Comparison of ENCODE assay signal across 22 mouse cellular contexts in genomic region chr1:91482616-91483211, GRCm38 (mm10). TPM values are rescaled to one million over a fixed set of nuclear protein-coding genes. Genes with fewer than 3 reads are reported as not detected.
DNase-seq lines count a peak whose midpoint lies in the region; ATAC-seq and TF ChIP-seq lines count a peak whose summit lies in the region.
"Had no signal": no experiment of that assay in that cellular context is flagged by ENCODE, and none has a peak within 500 bp of the region (broad histone marks: within the 10 kb centered on the region; RNA-seq: fewer than 3 reads in every experiment).

No protein-coding gene starts in this region.

- H3K4me1 ChIP-seq in heart, adult 2 months (ENCODE audit: control insufficient read depth, insufficient read depth, low read length) = peaks cover 1% of the 10 kb centered on the region; the same call in 1 of the 2 replicates
- no peaks in the 10 kb centered on the region; the same call in 1 of the 2 replicates for H3K4me1 ChIP-seq in liver, adult 2 months (ENCODE audit: control insufficient read depth, insufficient read depth, low read length)
- H3K4me1 ChIP-seq in liver, embryonic 12.5 days = no peaks in the 10 kb centered on the region
- peaks cover 4% of the 10 kb centered on the region; the same call in 1 of the 2 replicates for H3K4me1 ChIP-seq in lung, postnatal 0 days (ENCODE audit: insufficient read depth, low read depth, low read length)
- no peaks in the 10 kb centered on the region; the same call in 1 of the 2 replicates for H3K4me1 ChIP-seq in small intestine, adult 2 months (ENCODE audit: control insufficient read depth, insufficient read depth, insufficient read length, low read length)
- H3K4me1 ChIP-seq: embryonic facial prominence, embryonic 15.5 days; forebrain, embryonic 12.5 days; hindbrain, embryonic 13.5 days; limb, embryonic 13.5 days; midbrain, embryonic 12.5 days; neural tube, embryonic 12.5 days had no signal

- H3K27ac ChIP-seq in heart, adult 2 months = peak overlapping the region; percentile 52
- peak overlapping the region; percentile 60; the same call in 1 of the 2 replicates for H3K27ac ChIP-seq in liver, adult 2 months (replicated peaks; ENCODE audit: insufficient read depth, low read depth, low read length)
- no peak overlapping the region for H3K27ac ChIP-seq in liver, embryonic 12.5 days
- peak overlapping the region; percentile 54; the same call in 1 of the 2 replicates for H3K27ac ChIP-seq in lung, postnatal 0 days (ENCODE audit: low read length)
- H3K27ac ChIP-seq in small intestine, adult 2 months (ENCODE audit: insufficient read depth, low read depth, low read length) = 0 out of 2 replicates have a peak overlapping the region, but pooled peaks have one; percentile 27
- H3K27ac ChIP-seq: embryonic facial prominence, embryonic 10.5 days; embryonic facial prominence, embryonic 15.5 days; forebrain, embryonic 12.5 days; heart, embryonic 15.5 days; hindbrain, embryonic 13.5 days; kidney, embryonic 15.5 days; layer of hippocampus, adult 2 months; left cerebral cortex, adult 2 months; limb, embryonic 13.5 days; midbrain, embryonic 12.5 days; neural tube, embryonic 12.5 days had no signal

- 0 out of 2 replicates have a peak, but pooled peaks cover 5% of the 10 kb centered on the region for H3K9me3 ChIP-seq in liver, embryonic 12.5 days (replicated peaks)
- no peaks in the 10 kb centered on the region for H3K9me3 ChIP-seq in lung, postnatal 0 days (ENCODE audit: low read length)
- H3K9me3 ChIP-seq: embryonic facial prominence, embryonic 10.5 days; embryonic facial prominence, embryonic 15.5 days; heart, embryonic 10.5 days; heart, embryonic 15.5 days; hindbrain, embryonic 13.5 days; midbrain, embryonic 12.5 days; neural tube, embryonic 12.5 days had no signal

- no peak for TF ChIP-seq EP300 in heart, adult 2 months (IDR thresholded peaks at IDR 0.05; ENCODE audit: insufficient read depth, low read depth, low read length)
- peak; percentile 40; the same call in 1 of the 2 replicates for TF ChIP-seq EP300 in lung, postnatal 0 days (IDR thresholded peaks at IDR 0.05)

- TF ChIP-seq CTCF in heart, adult 2 months (IDR thresholded peaks at IDR 0.05) = no peak
- TF ChIP-seq CTCF in liver, adult 2 months (IDR thresholded peaks at IDR 0.05; ENCODE audit: low read depth, low read length) = no peak
- no peak for TF ChIP-seq CTCF in lung, postnatal 0 days (IDR thresholded peaks at IDR 0.05)
- TF ChIP-seq CTCF in small intestine, adult 2 months (IDR thresholded peaks at IDR 0.05; ENCODE audit: extremely low read depth, insufficient read length, insufficient replicate concordance, low read depth, low read length) = no peak

- TF ChIP-seq POLR2A in heart, adult 2 months (IDR thresholded peaks at IDR 0.05; ENCODE audit: insufficient read depth, low read depth, low read length) = no peak
- no peak for TF ChIP-seq POLR2A in liver, adult 2 months (IDR thresholded peaks at IDR 0.05; ENCODE audit: extremely low read depth, insufficient read depth, low read length)
- no peak for TF ChIP-seq POLR2A in small intestine, adult 2 months (IDR thresholded peaks at IDR 0.05; ENCODE audit: low read depth, low read length)

- H3K4me2 ChIP-seq in liver, embryonic 12.5 days = no peak overlapping the region
- no peak overlapping the region for H3K4me2 ChIP-seq in lung, postnatal 0 days (replicated peaks; ENCODE audit: low read depth, low read length)
- H3K4me2 ChIP-seq: embryonic facial prominence, embryonic 15.5 days; forebrain, embryonic 12.5 days; hindbrain, embryonic 13.5 days; limb, embryonic 13.5 days; midbrain, embryonic 12.5 days; neural tube, embryonic 12.5 days had no signal

- no peaks in the 10 kb centered on the region for H3K27me3 ChIP-seq in heart, adult 2 months (ENCODE audit: control insufficient read depth, insufficient read depth, low read length)
- H3K27me3 ChIP-seq in liver, adult 2 months (ENCODE audit: control insufficient read depth, insufficient read depth, low read length) = no peaks in the 10 kb centered on the region
- H3K27me3 ChIP-seq in liver, embryonic 12.5 days (replicated peaks) = peaks cover 7% of the 10 kb centered on the region; the same call in 1 of the 2 replicates
- no peaks in the 10 kb centered on the region for H3K27me3 ChIP-seq in lung, postnatal 0 days (replicated peaks; ENCODE audit: insufficient read depth, low read length)
- H3K27me3 ChIP-seq in small intestine, adult 2 months (ENCODE audit: control insufficient read depth, insufficient read depth, low read length) = no peaks in the 10 kb centered on the region
- H3K27me3 ChIP-seq: embryonic facial prominence, embryonic 15.5 days; forebrain, embryonic 12.5 days; heart, embryonic 15.5 days; hindbrain, embryonic 13.5 days; kidney, embryonic 15.5 days; limb, embryonic 13.5 days; midbrain, embryonic 12.5 days; neural tube, embryonic 12.5 days had no signal

- no peak overlapping the region for H3K4me3 ChIP-seq in heart, adult 2 months
- no peak overlapping the region for H3K4me3 ChIP-seq in liver, adult 2 months (ENCODE audit: insufficient read depth, low read depth, low read length)
- no peak overlapping the region for H3K4me3 ChIP-seq in liver, embryonic 12.5 days
- no peak overlapping the region for H3K4me3 ChIP-seq in lung, postnatal 0 days (ENCODE audit: low read depth, low read length)
- no peak overlapping the region for H3K4me3 ChIP-seq in small intestine, adult 2 months (ENCODE audit: low read depth, low read length)
- H3K4me3 ChIP-seq: embryonic facial prominence, embryonic 10.5 days; embryonic facial prominence, embryonic 15.5 days; forebrain, embryonic 12.5 days; heart, embryonic 10.5 days; heart, embryonic 15.5 days; hindbrain, embryonic 13.5 days; kidney, embryonic 15.5 days; layer of hippocampus, adult 2 months; left cerebral cortex, adult 2 months; limb, embryonic 13.5 days; midbrain, embryonic 12.5 days; myocyte; neural tube, embryonic 12.5 days had no signal

- DNase-seq in heart, adult 2 months = no peak
- no peak for DNase-seq in heart, postnatal 25 days (ENCODE audit: low spot score)
- no peak for DNase-seq in liver, adult 2 months (ENCODE audit: extremely low read depth, low read depth, low spot score)
- DNase-seq in lung, postnatal 0 days (ENCODE audit: low spot score) = peak; percentile 61
- no peak for DNase-seq in lung, postnatal 14 days
- no peak for DNase-seq in cerebellum, adult 11-12 months

- 32% methylated on average over 7 of the region's 7 CpGs for WGBS in heart, adult 2 months
- 73% methylated on average over 7 of the region's 7 CpGs for WGBS in liver, adult 2 months
- 54% methylated on average over 7 of the region's 7 CpGs for WGBS in liver, embryonic 12.5 days (ENCODE audit: insufficient replicate concordance)
- 55% methylated on average over 7 of the region's 7 CpGs for WGBS in lung, postnatal 0 days
- WGBS in small intestine, adult 2 months = 76% methylated on average over 7 of the region's 7 CpGs

- ATAC-seq in liver, embryonic 12.5 days = no peak
- peak; percentile 72 for ATAC-seq in lung, postnatal 0 days

- no peaks in the 10 kb centered on the region for H3K36me3 ChIP-seq in heart, adult 2 months (ENCODE audit: control insufficient read depth, insufficient read depth, low read length)
- no peaks in the 10 kb centered on the region for H3K36me3 ChIP-seq in liver, adult 2 months (ENCODE audit: control insufficient read depth, insufficient read depth, low read length)
- H3K36me3 ChIP-seq in liver, embryonic 12.5 days = no peaks in the 10 kb centered on the region
- H3K36me3 ChIP-seq in lung, postnatal 0 days (ENCODE audit: insufficient read depth, low read length) = no peaks in the 10 kb centered on the region
- H3K36me3 ChIP-seq in small intestine, adult 2 months (ENCODE audit: control insufficient read depth, insufficient read depth, low read length) = no peaks in the 10 kb centered on the region
- H3K36me3 ChIP-seq: embryonic facial prominence, embryonic 10.5 days; embryonic facial prominence, embryonic 15.5 days; forebrain, embryonic 12.5 days; heart, embryonic 10.5 days; heart, embryonic 15.5 days; hindbrain, embryonic 13.5 days; kidney, embryonic 15.5 days; limb, embryonic 13.5 days; midbrain, embryonic 12.5 days; neural tube, embryonic 12.5 days had no signal

- intact Hi-C loops in heart, adult 2 months (cut with DNase I) = loop anchor here (1.0 to 5.0 kb wide), 4 partner anchors 54 to 135 kb away; partner anchors contain the start of gene Erfe
- intact Hi-C loops in heart, postnatal 25 days (cut with DNase I) = loop anchor here (1.0 to 5.0 kb wide), 3 partner anchors 54 to 135 kb away; partner anchors contain the start of gene Erfe

- H3K79me2 ChIP-seq in heart, adult 2 months (replicated peaks; ENCODE audit: control insufficient read depth, insufficient read depth, low read length) = no peaks in the 10 kb centered on the region
- H3K79me2 ChIP-seq in liver, adult 2 months (ENCODE audit: control insufficient read depth, insufficient read depth, low read length) = no peaks in the 10 kb centered on the region

- H3K9ac ChIP-seq in heart, adult 2 months (ENCODE audit: low read depth, low read length) = no peak overlapping the region
- H3K9ac ChIP-seq in liver, adult 2 months (ENCODE audit: low read depth, low read length) = no peak overlapping the region
- no peak overlapping the region for H3K9ac ChIP-seq in liver, embryonic 12.5 days
- H3K9ac ChIP-seq in lung, postnatal 0 days (replicated peaks; ENCODE audit: low read depth) = no peak overlapping the region
- H3K9ac ChIP-seq: embryonic facial prominence, embryonic 15.5 days; forebrain, embryonic 12.5 days; forebrain, postnatal 0 days; hindbrain, embryonic 13.5 days; kidney, embryonic 15.5 days; limb, embryonic 13.5 days; midbrain, embryonic 12.5 days; neural tube, embryonic 12.5 days had no signal

RNA-seq across cellular contexts. Expression of gene Traf3ip1, which starts 11.7 kb away (rescaled TPM):
- 1 to 10 TPM; 5.0 to 5.1 TPM for total RNA-seq in heart, adult 2 months (2021)
- polyA plus RNA-seq in heart, adult 2 months (2012; rRNA removed) = 5.0 and 5.3 TPM in 2 replicates
- total RNA-seq in heart, postnatal 25 days (2021) = 1 to 10 TPM; 5.7 to 5.9 TPM
- 3.2 and 3.6 TPM in 2 replicates for total RNA-seq in liver, adult 2 months (2014; rRNA removed)
- polyA plus RNA-seq in liver, adult 2 months (2012; rRNA removed) = 3.4 and 3.8 TPM in 2 replicates
- polyA plus RNA-seq in liver, embryonic 12.5 days (2016; fragmentation: Nextera tagmentation; extraction: Ambion mirVana) = 3.6 and 4.1 TPM in 2 replicates
- polyA plus RNA-seq in lung, postnatal 0 days (2015; fragmentation: Nextera tagmentation; extraction: Ambion mirVana) = 11.0 and 11.2 TPM in 2 replicates
- polyA plus RNA-seq in small intestine, adult 2 months (2012; rRNA removed) = 2.0 and 3.7 TPM in 2 replicates

RNA-seq across cellular contexts. Expression of gene Per2, which starts 23.6 kb away (rescaled TPM):
- total RNA-seq in heart, adult 2 months (2021) = 10 to 100 TPM in 1 of 2 experiments, 1 to 10 TPM in 1; 3.8 to 13.8 TPM
- polyA plus RNA-seq in heart, adult 2 months (2012; rRNA removed) = 5.3 and 6.3 TPM in 2 replicates
- 10 to 100 TPM in 1 of 2 experiments, 1 to 10 TPM in 1; 2.1 to 11.7 TPM for total RNA-seq in heart, postnatal 25 days (2021)
- 5.7 and 7.7 TPM in 2 replicates for total RNA-seq in liver, adult 2 months (2014; rRNA removed)
- polyA plus RNA-seq in liver, adult 2 months (2012; rRNA removed) = 3.9 and 4.9 TPM in 2 replicates
- polyA plus RNA-seq in liver, embryonic 12.5 days (2016; fragmentation: Nextera tagmentation; extraction: Ambion mirVana) = 2.9 and 3.1 TPM in 2 replicates
- polyA plus RNA-seq in lung, postnatal 0 days (2015; fragmentation: Nextera tagmentation; extraction: Ambion mirVana) = 6.3 and 7.3 TPM in 2 replicates
- polyA plus RNA-seq in small intestine, adult 2 months (2012; rRNA removed) = 4.1 and 5.2 TPM in 2 replicates

RNA-seq across cellular contexts. Expression of gene Asb1, which starts 57.6 kb away (rescaled TPM):
- total RNA-seq in heart, adult 2 months (2021) = 10 to 100 TPM; 17.9 to 19.4 TPM
- polyA plus RNA-seq in heart, adult 2 months (2012; rRNA removed) = 8.1 and 13.1 TPM in 2 replicates
- 10 to 100 TPM; 16.1 to 17.3 TPM for total RNA-seq in heart, postnatal 25 days (2021)
- total RNA-seq in liver, adult 2 months (2014; rRNA removed) = 3.5 and 4.4 TPM in 2 replicates
- 3.5 and 4.6 TPM in 2 replicates for polyA plus RNA-seq in liver, adult 2 months (2012; rRNA removed)
- 20.2 and 20.9 TPM in 2 replicates for polyA plus RNA-seq in liver, embryonic 12.5 days (2016; fragmentation: Nextera tagmentation; extraction: Ambion mirVana)
- 4.2 and 4.6 TPM in 2 replicates for polyA plus RNA-seq in lung, postnatal 0 days (2015; fragmentation: Nextera tagmentation; extraction: Ambion mirVana)
- 2.1 and 2.3 TPM in 2 replicates for polyA plus RNA-seq in small intestine, adult 2 months (2012; rRNA removed)
